Mouse (Mus musculus) liver, embryonic 15.5 days (tissue): ENCODE measurements at regions not wholly inside any gene's neighbourhood (a gene's known extent, or its start where the extent isn't known, plus 50 kb on each side); places are given as distances from the start of the nearest gene placed in this dataset.

ENCODE experiments used
- ATAC-seq: fragments of 200-750 bp; cut with Nextera tagmentation; 2 replicates; pipeline ENCODE4 v1.8.0; 2017; ENCODE audit warnings: moderate number of reproducible peaks, mild to moderate bottlenecking, moderate library complexity; ENCODE audit not compliant: insufficient read depth
- H3K27ac ChIP-seq: fragments of 300-500 bp; sonication (generic); replicated peaks from 2 replicates; pipeline ENCODE4 v1.5.1; 2015; ENCODE audit warnings: mild to moderate bottlenecking, inconsistent platforms
- H3K27me3 ChIP-seq: fragments of 300-500 bp; sonication (generic); 2 replicates; pipeline ENCODE4 v1.6.1; 2015; ENCODE audit warnings: mild to moderate bottlenecking, inconsistent platforms
- H3K36me3 ChIP-seq: fragments of 300-500 bp; sonication (generic); replicated peaks from 2 replicates; pipeline ENCODE4 v1.6.1; 2015; ENCODE audit warnings: moderate library complexity, mild to moderate bottlenecking, inconsistent platforms
- H3K4me1 ChIP-seq: fragments of 300-500 bp; sonication (generic); replicated peaks from 2 replicates; pipeline ENCODE4 v1.6.1; 2015; ENCODE audit warnings: inconsistent platforms
- H3K4me2 ChIP-seq: fragments of 300-500 bp; sonication (generic); 2 replicates; pipeline ENCODE4 v1.6.1; 2015; ENCODE audit warnings: moderate library complexity, mild to moderate bottlenecking, inconsistent platforms
- H3K4me3 ChIP-seq: fragments of 300-500 bp; sonication (generic); replicated peaks from 2 replicates; pipeline ENCODE4 v1.5.1; 2015; ENCODE audit warnings: mild to moderate bottlenecking, inconsistent platforms
- H3K9ac ChIP-seq: fragments of 300-500 bp; sonication (generic); 2 replicates; pipeline ENCODE4 v1.6.1; 2015; ENCODE audit warnings: moderate library complexity, mild to moderate bottlenecking, inconsistent platforms
- H3K9me3 ChIP-seq: fragments of 300-500 bp; sonication (generic); replicated peaks from 2 replicates; pipeline ENCODE4 v1.6.1; 2016; ENCODE audit warnings: inconsistent platforms
- WGBS: fragments of 180-500 bp; shearing (Covaris S2); methylation state at CpG from one replicate; pipeline ENCODE4 v1.1.7; 2015; ENCODE audit warnings: mixed read lengths; ENCODE audit not compliant: insufficient replicate concordance; 5-methylcytosine and 5-hydroxymethylcytosine counted together

DNA sequence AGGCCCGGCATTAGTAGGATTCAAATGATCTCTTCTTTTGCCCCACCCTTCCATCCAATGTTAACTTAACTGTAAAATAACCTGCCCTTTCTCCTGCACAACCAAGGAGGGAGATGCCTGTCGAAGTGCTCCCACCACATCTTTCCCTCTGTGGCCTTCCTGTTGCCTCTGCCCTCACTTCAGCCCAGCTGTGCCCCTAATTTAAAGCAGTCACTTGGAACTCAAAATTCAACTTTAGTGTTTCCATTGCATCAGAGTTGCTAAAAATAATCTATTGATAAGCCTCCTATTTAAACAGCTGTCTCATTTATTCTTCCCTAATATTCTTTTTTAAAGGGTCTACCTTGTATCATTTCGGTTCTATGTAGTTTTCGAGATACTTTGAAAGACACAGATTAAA, 163.1 kb downstream of the Cysltr2 start:
- no peaks in the 10 kb centered on the region for H3K36me3 ChIP-seq
- no peaks in the 10 kb centered on the region for H3K9me3 ChIP-seq
- H3K4me2 ChIP-seq, result no peak overlapping the region
- no peak overlapping the region for H3K9ac ChIP-seq
- ATAC-seq, result no peak
- WGBS, result 68% methylated on average over 4 of the region's 4 CpGs
- no peaks in the 10 kb centered on the region for H3K4me1 ChIP-seq
- H3K27ac ChIP-seq, result no peak overlapping the region
- H3K27me3 ChIP-seq, result no peaks in the 10 kb centered on the region
- no peak overlapping the region for H3K4me3 ChIP-seq

GRCm38 (mm10) chr14:72884561-72884960, 164.4 kb downstream of the Cysltr2 start:
- WGBS, result 65% methylated on average over 4 of the region's 4 CpGs
- H3K27ac ChIP-seq, result no peak overlapping the region
- H3K4me2 ChIP-seq, result no peak overlapping the region
- H3K27me3 ChIP-seq, result no peaks in the 10 kb centered on the region
- H3K9me3 ChIP-seq, result no peaks in the 10 kb centered on the region
- no peak overlapping the region for H3K4me3 ChIP-seq
- no peak for ATAC-seq
- no peaks in the 10 kb centered on the region for H3K36me3 ChIP-seq
- no peaks in the 10 kb centered on the region for H3K4me1 ChIP-seq
- H3K9ac ChIP-seq, result no peak overlapping the region

DNA sequence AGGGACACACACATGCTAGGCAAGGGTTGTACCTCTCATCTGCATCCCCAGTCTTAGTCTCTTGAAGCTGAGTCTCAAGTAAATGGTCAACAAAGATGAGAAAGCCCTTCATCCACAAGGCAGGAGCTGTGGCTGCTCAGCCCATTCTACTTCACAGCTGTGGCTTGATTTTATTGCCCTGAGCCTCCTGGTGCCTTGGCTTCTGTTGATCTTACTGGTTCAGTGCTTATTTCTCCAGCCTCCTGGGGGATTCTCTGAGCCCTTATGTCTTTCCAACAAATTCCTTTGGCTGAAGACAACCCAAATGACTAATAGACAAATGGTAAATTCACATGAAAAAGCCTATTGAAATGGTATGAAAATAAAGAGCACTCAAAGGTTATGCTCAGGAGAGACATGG, 167.3 kb upstream of the Fndc3a start:
- Histone ChIP-seq H3K4me1 (no peaks in the 10 kb centered on the region), H3K4me2 (no peak overlapping the region), H3K27me3 (no peaks in the 10 kb centered on the region), H3K9ac (no peak overlapping the region), H3K4me3 (no peak overlapping the region), H3K27ac (no peak overlapping the region), H3K36me3 (no peaks in the 10 kb centered on the region), H3K9me3 (no peaks in the 10 kb centered on the region)
- ATAC-seq, result no peak

GRCm38 (mm10) chr14:72873494-72873893, 163.7 kb upstream of the Fndc3a start:
- WGBS, result 51% methylated on average over 3 of the region's 3 CpGs
- H3K4me3 ChIP-seq, result no peak overlapping the region
- no peaks in the 10 kb centered on the region for H3K4me1 ChIP-seq
- H3K9ac ChIP-seq, result no peak overlapping the region
- no peaks in the 10 kb centered on the region for H3K27me3 ChIP-seq
- H3K4me2 ChIP-seq, result no peak overlapping the region
- no peak overlapping the region for H3K27ac ChIP-seq
- no peaks in the 10 kb centered on the region for H3K9me3 ChIP-seq
- H3K36me3 ChIP-seq, result no peaks in the 10 kb centered on the region
- ATAC-seq, result no peak

DNA sequence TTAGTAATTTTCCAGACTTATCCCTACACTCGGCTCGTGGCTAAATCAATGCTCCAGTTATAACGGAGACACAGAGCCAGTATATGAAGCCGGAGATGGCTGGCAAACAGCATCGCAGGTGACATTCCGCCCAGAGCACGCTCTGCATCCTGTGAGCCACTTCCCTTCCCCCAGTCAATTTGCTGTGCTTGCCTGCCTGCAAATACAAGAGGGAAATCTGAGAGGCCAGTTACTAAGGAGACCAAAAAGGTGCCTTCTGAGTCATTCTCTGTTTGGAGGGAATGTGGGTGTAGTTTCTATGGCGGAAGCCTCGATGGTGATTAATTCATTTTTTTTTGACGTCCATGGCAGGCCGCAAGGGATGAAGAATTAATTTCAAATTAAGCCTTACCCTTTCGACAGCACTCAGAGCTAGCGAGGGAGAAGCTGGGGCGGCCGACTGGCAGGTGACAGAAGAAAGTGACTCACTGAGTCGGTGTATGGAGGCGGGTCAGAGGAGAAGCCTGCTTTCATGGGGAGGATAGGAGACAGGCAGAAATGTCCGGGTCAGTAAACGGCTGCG, 159.5 kb upstream of the Fndc3a start:
- 62% methylated on average over 20 of the region's 20 CpGs for WGBS

GRCm38 (mm10) chr14:72866896-72867295, 157.1 kb upstream of the Fndc3a start:
- H3K36me3 ChIP-seq, result no peaks in the 10 kb centered on the region
- ATAC-seq, result no peak
- no peak overlapping the region for H3K4me2 ChIP-seq
- no peak overlapping the region for H3K4me3 ChIP-seq
- H3K9ac ChIP-seq, result no peak overlapping the region
- H3K27me3 ChIP-seq, result no peaks in the 10 kb centered on the region
- H3K9me3 ChIP-seq, result no peaks in the 10 kb centered on the region
- no peak overlapping the region for H3K27ac ChIP-seq
- no peaks in the 10 kb centered on the region for H3K4me1 ChIP-seq
- 46% methylated on average over 2 of the region's 2 CpGs for WGBS

More for the DNA sequence above, 159.5 kb upstream of the Fndc3a start:
- H3K27ac ChIP-seq, result no peak overlapping the region
- H3K36me3 ChIP-seq, result no peaks in the 10 kb centered on the region
- ATAC-seq, result no peak
- no peak overlapping the region for H3K4me2 ChIP-seq
- H3K4me3 ChIP-seq, result no peak overlapping the region
- no peak overlapping the region for H3K9ac ChIP-seq
- H3K4me1 ChIP-seq, result no peaks in the 10 kb centered on the region
- H3K9me3 ChIP-seq, result no peaks in the 10 kb centered on the region
- no peaks in the 10 kb centered on the region for H3K27me3 ChIP-seq

GRCm38 (mm10) chr14:72865531-72865930, 155.7 kb upstream of the Fndc3a start:
- no peaks in the 10 kb centered on the region for H3K9me3 ChIP-seq
- H3K9ac ChIP-seq, result no peak overlapping the region
- H3K4me2 ChIP-seq, result no peak overlapping the region
- H3K36me3 ChIP-seq, result no peaks in the 10 kb centered on the region
- H3K27ac ChIP-seq, result no peak overlapping the region
- ATAC-seq, result no peak
- no peaks in the 10 kb centered on the region for H3K4me1 ChIP-seq
- no peaks in the 10 kb centered on the region for H3K27me3 ChIP-seq
- no peak overlapping the region for H3K4me3 ChIP-seq

- Histone ChIP-seq H3K4me2 (no peak overlapping the region), H3K9me3 (no peaks in the 10 kb centered on the region), H3K36me3 (no peaks in the 10 kb centered on the region), H3K27me3 (no peaks in the 10 kb centered on the region), H3K27ac (no peak overlapping the region), H3K9ac (no peak overlapping the region), H3K4me3 (no peak overlapping the region), H3K4me1 (no peaks in the 10 kb centered on the region)
- no peak for ATAC-seq
- WGBS, result 89% methylated on average over 4 of the region's 4 CpGs
Measured at GRCm38 (mm10) chr14:72864792-72865191, 155.0 kb upstream of the Fndc3a start.

DNA sequence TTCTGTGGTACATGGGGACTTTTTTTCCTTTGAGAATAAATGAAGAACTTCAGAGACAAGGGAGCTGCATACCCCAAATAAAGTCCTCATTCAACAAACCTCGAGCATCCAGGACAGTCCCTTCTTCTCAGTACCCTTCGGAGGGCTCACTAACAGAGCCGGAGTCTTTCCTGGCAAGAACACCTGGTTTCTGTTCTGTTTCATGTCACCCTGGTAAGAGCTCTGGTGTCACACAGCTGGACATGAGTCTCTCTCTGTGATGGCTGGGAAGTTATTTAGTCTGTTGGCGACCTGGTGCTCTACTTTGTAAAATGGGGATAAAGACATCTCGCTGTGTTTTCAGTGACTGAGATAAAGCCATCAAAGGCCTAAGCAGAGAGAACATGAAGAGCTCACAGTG, 154.3 kb upstream of the Fndc3a start:
- Histone ChIP-seq H3K27me3 (no peaks in the 10 kb centered on the region), H3K9ac (no peak overlapping the region), H3K36me3 (no peaks in the 10 kb centered on the region), H3K9me3 (no peaks in the 10 kb centered on the region), H3K27ac (no peak overlapping the region), H3K4me3 (no peak overlapping the region), H3K4me2 (no peak overlapping the region), H3K4me1 (no peaks in the 10 kb centered on the region)
- ATAC-seq, result no peak
- 59% methylated on average over 5 of the region's 5 CpGs for WGBS

DNA sequence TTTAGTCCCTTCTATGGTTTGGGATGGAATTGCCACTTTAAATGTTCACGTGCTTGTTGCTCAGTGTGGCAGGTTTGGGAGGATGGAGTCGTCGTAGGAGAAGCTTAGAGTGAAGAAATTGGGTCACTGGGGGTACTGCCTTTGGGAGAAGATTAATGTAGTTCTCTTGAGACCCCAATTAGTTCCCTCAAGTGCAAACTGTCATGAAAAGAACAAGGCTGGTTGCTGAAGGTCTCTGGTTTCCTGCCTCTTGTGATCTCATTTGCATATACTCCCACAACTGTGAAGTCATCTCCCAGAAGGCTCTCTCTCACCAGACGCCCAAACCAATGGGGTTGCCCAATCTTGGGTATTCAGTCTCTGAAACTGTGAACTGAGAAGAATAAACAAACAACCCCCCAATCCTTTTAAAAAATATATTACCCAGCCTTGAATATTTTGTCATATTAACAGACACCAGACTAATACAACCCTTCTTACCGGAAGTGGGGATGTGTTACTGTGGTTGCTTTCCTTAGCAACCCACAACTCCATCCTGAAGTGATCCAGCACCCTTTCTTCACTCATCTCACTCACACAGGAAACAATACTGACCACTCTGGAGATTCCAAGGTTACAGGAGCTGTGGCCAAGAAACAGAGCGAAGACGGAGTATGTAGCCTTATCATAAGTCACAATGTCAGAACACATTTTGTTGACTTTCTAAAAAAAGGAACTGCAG, 153.2 kb upstream of the Fndc3a start:
- H3K27ac ChIP-seq, result no peak overlapping the region
- H3K4me3 ChIP-seq, result no peak overlapping the region
- H3K27me3 ChIP-seq, result no peaks in the 10 kb centered on the region
- no peak overlapping the region for H3K9ac ChIP-seq
- no peaks in the 10 kb centered on the region for H3K9me3 ChIP-seq
- no peaks in the 10 kb centered on the region for H3K4me1 ChIP-seq
- 49% methylated on average over 7 of the region's 7 CpGs for WGBS
- H3K36me3 ChIP-seq, result no peaks in the 10 kb centered on the region
- H3K4me2 ChIP-seq, result no peak overlapping the region
- ATAC-seq, result no peak

GRCm38 (mm10) chr14:72854226-72854625, 144.4 kb upstream of the Fndc3a start:
- Histone ChIP-seq H3K9me3 (no peaks in the 10 kb centered on the region), H3K36me3 (no peaks in the 10 kb centered on the region), H3K4me1 (no peaks in the 10 kb centered on the region), H3K4me2 (no peak overlapping the region), H3K27me3 (no peaks in the 10 kb centered on the region), H3K4me3 (no peak overlapping the region), H3K9ac (no peak overlapping the region), H3K27ac (no peak overlapping the region)
- WGBS, result 78% methylated on average over 1 of the region's 1 CpGs
- ATAC-seq, result no peak

DNA sequence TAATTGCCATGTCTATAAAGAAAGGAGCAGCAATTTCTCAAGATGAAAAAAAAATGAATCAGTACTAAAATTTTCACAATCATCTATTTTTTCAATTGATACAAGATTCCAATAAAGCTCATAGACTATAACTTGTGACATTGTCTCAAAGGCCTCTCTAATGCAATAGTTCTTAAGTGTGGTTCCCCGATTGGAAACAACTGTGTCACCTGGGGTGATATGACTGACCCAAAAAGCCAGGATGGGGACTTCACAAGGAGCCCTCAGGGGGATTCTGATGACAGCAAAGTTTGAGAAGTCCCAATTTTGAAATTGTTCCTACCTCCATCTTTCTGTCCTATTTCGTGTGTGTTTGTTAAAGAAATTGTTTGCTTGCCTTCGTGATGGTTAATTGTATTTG, 143.3 kb upstream of the Fndc3a start:
- H3K9ac ChIP-seq, result no peak overlapping the region
- no peak overlapping the region for H3K4me2 ChIP-seq
- H3K4me3 ChIP-seq, result no peak overlapping the region
- H3K9me3 ChIP-seq, result no peaks in the 10 kb centered on the region
- ATAC-seq, result no peak
- no peaks in the 10 kb centered on the region for H3K27me3 ChIP-seq
- no peak overlapping the region for H3K27ac ChIP-seq
- no peaks in the 10 kb centered on the region for H3K4me1 ChIP-seq
- no peaks in the 10 kb centered on the region for H3K36me3 ChIP-seq
- WGBS, result 57% methylated on average over 3 of the region's 3 CpGs
